In genomic region chr6:23462600-23463280, GRCm38 (mm10) we compare ENCODE assay signal across 8 mouse cellular contexts.
DNase-seq lines count a peak whose midpoint lies in the region; ATAC-seq lines count a peak whose summit lies in the region.

No protein-coding gene starts in this region.

- no peaks in the 10 kb centered on the region for H3K9me3 ChIP-seq in neural tube, embryonic 12.5 days
- no peaks in the 10 kb centered on the region for H3K9me3 ChIP-seq in neural tube, embryonic 15.5 days (replicated peaks)

- H3K27ac ChIP-seq in neural tube, embryonic 12.5 days, result no peak overlapping the region
- no peak overlapping the region for H3K27ac ChIP-seq in neural tube, embryonic 15.5 days (replicated peaks)

- H3K4me3 ChIP-seq in neural tube, embryonic 12.5 days, result no peak overlapping the region
- H3K4me3 ChIP-seq in neural tube, embryonic 15.5 days (replicated peaks), result no peak overlapping the region

- no peaks in the 10 kb centered on the region for H3K27me3 ChIP-seq in neural tube, embryonic 12.5 days (replicated peaks)
- no peaks in the 10 kb centered on the region for H3K27me3 ChIP-seq in neural tube, embryonic 15.5 days (replicated peaks)

- DNase-seq in cerebellum, postnatal 10 days, result peak; percentile 56 to 70
- DNase-seq in cerebellum, postnatal 4 days (ENCODE audit: low spot score in 2 of 2), result no peak
- peak; percentile 5 to 40 for DNase-seq in heart, postnatal 10 days
- DNase-seq in lung, postnatal 14 days, result peak; percentile 15
- DNase-seq in gastrocnemius, postnatal 25 days, result no peak
- DNase-seq in thymus, postnatal 25 days, result no peak

- no peaks in the 10 kb centered on the region for H3K36me3 ChIP-seq in neural tube, embryonic 12.5 days
- no peaks in the 10 kb centered on the region for H3K36me3 ChIP-seq in neural tube, embryonic 15.5 days

- H3K4me2 ChIP-seq in neural tube, embryonic 12.5 days (replicated peaks), result no peak overlapping the region
- H3K4me2 ChIP-seq in neural tube, embryonic 15.5 days, result no peak overlapping the region

- WGBS in neural tube, embryonic 12.5 days, result 28% methylated on average over 8 of the region's 8 CpGs
- WGBS in neural tube, embryonic 15.5 days, result 24% methylated on average over 8 of the region's 8 CpGs

- ATAC-seq in neural tube, embryonic 12.5 days (ENCODE audit: low FRiP score, low read depth), result peak; percentile 56; the same call in 1 of the 2 replicates
- ATAC-seq in neural tube, embryonic 15.5 days (ENCODE audit: low FRiP score), result no peak; the same call in 1 of the 2 replicates

- H3K9ac ChIP-seq in neural tube, embryonic 12.5 days, result no peak overlapping the region
- no peak overlapping the region for H3K9ac ChIP-seq in neural tube, embryonic 15.5 days (replicated peaks)

- intact Hi-C loops in heart, postnatal 10 days (cut with DNase I), result loop anchor here (10.0 kb wide), 2 partner anchors 278 to 458 kb away; no protein-coding TSS in a partner anchor

- no peaks in the 10 kb centered on the region for H3K4me1 ChIP-seq in neural tube, embryonic 12.5 days
- H3K4me1 ChIP-seq in neural tube, embryonic 15.5 days, result no peaks in the 10 kb centered on the region

Comparison
In these comparisons a context has a peak if more than half of its experiments do, and no peak if none do; other contexts are left out.
1. DNase-seq: peak in cerebellum, postnatal 10 days (2 of 2), heart, postnatal 10 days (2 of 2) and lung, postnatal 14 days (single experiment); none in cerebellum, postnatal 4 days (0 of 2), gastrocnemius, postnatal 25 days (single experiment) and thymus, postnatal 25 days (single experiment).